Mouse (Mus musculus) gastrocnemius, adult 8-10 months (tissue): ENCODE results near the gene Celf2. TPM values are rescaled to one million over a fixed set of nuclear protein-coding genes. Genes with fewer than 3 reads are reported as not detected.
A peak's percentile ranks its signal among the peaks of the same experiment; 100 is the strongest.

Experiments used
- DNase-seq, 2 experiments: peaks; one replicate each; pipeline ENCODE4 v3.0.0; 2022; ENCODE audit warnings: low spot score in 2 of 2
- total RNA-seq, 4 experiments: library from RNA; stranded (reverse); gene quantifications; 2 replicates each; pipeline ENCODE4 v1.2.4; 2022

Celf2 gene
- total RNA-seq, 4 experiments from 2014 or later: 81.5 to 106 (median 88.0) TPM

DNA sequence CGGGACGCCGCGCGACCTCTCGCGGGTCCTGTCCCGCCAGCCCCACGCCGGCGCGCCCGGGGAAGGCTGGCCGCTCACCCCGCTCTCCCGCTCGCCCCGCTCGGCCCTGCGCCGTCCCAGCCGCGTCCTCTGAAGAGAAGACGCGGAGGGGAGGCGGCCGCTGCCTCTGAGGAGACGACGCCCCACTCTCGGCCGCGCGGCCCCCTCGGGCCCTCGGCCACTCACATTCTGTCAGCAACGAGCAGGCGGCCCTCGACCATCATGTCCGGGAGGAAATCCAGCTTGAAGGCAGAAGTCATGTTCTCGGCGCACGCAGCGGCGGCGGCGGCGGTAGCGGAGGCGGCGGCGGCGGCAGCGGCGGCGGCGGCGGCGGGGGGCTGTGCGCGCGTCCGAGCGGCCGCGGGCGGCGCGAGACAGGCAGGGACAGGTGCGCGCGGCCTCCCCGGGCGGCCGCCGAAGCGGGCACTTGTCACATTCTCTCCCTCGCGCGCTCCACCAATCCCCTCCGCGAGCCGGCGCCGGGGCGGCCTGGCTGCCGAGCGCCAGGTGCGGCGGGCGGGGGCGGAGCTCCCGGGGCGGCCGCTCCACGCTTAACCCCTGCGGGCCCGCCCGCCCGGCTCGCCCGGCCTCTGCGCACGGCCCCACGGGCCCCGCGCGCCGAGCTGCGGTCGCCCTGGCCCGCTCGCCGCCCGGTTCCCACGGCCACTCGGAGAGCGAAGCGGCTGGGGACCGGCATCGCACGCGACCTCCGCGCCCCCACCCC is 637.1 kb downstream of the Celf2 start:
- peak; percentile 66 to 83 for DNase-seq

DNA sequence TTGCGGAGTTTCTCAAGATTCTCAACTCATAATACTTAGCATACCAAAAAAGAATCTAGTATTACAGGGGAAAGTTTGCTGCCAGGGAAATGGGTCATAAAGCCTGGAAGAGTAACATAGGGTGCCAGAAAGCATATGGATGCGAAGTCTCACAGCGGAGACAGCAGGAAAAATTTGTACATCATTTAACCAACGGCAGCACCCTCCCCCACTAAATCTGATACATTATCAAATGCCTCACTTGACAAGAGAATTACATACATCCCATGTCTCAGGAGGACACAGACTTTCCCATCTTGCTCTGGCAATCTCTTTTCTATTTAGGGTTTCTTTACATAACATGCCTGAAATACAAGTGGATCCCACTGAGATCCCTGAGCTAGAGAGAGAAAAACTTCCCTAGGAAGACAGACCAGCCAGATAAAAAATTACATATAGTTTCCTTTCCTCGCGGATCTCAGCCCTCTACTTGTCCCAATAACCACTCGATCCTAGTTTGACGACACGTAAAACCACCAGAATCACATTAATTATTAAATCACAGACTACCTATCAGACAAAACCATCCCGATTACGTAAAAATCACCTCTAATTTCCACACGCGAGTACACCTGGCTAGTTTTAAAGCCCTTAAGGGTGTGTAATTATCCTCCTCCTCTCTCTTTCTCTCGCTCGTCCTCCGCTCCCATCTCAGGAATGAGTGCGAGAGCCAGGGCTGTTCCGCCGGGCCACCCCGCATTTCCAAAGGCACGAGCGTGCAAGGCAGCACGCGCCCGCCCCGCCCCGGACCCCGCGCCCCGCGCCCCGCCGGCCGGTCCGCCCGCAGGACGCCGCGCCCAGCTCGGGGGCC is 637.9 kb downstream of the Celf2 start:
- peak in 1 of 2 experiments; percentile 13 for DNase-seq

DNA sequence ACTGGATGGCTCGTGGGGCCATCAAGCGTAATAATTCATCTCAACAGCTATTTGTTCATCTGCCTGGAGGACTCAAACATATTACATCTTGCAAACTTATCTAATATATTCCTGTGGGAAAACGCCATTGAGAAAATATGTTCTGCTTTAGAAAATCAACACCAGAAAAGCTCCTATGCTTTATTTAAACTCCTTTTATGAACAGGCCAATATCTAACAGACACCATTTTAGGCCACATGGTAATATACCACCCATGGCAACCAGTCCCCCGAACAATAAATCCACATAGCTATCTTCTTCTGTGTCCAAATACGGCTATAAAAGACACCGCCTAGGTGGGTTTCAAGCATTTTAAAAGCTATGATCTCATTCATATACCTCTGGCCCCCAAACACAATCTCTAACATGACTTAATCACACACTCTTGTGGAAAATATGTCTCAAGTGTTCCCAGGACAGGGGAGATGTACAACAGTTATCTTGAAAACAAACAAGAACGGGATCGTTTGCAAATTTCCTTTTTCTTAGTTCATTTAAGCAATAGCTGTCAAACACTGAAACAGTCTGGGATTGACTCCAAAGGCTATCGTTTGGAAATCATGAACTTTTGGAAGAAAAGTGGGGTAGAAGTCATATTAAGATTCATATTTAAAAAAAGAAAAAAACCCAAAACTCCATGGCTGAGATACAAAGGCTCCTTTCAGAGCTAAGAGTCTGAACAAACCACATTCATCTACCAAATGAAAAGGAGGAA is 639.2 kb downstream of the Celf2 start:
- DNase-seq: no peak

DNA sequence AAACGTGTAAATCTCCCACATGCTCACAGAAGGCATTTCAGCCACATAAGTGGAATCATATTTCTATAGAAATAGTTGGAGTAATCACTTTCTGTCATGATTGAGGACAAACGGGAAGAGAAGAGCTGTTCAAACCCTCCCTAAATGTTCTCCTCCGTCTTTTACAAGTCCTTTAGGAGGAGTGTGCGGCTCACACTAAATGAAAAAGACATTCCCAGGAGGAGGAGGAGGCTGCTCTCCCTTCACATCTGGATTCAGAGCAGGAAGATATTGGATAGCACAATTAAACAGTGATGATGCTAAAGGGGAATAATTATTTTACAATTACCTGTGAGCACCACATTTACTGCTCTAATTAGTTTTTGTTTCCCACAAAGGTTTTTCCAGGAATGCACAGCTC is 642.1 kb downstream of the Celf2 start:
- no peak for DNase-seq

DNA sequence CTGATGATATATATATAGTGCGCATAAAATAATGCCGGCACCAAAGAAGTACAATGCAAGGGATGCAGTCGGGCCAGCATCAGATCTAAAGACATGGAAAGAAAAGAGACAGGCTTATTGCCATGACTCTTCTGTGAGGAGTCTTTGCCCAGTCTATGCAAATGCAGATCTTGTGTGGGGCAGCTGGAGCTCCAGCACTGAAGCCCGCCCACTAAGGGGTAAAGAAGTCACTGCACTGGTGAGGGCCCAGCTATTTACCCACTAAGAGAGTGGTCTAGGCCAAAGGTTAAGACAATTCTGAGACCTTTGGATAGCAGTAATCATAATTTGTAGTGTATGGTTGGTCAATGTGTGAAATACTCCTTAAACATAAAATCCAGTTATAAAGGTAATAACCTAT is 643.6 kb downstream of the Celf2 start:
- no peak for DNase-seq

DNA sequence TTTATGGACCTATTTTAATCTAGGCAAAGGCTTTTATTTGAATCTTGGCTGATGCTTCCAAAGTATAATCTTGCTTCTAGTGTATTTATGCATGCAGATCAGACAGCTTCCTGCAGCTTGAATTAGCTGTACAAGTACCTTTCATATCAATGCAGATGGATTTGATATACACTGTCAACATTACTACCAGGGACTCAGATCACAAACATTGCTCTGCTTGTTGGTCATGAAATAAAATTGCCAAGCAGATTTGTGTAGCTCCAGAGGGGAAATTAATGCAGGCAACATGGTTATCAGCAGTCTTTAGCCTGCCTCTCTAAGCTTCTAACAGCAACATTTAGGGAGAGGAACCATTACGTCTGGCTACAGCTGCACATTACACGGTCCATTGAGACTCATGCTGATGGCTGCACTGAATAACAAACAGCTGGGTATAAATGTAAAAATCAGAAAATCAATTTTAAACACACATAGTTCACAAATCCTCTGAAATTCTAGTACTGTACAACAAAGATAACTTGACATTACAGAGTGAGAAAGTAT is 659.2 kb downstream of the Celf2 start:
- no peak for DNase-seq

DNA sequence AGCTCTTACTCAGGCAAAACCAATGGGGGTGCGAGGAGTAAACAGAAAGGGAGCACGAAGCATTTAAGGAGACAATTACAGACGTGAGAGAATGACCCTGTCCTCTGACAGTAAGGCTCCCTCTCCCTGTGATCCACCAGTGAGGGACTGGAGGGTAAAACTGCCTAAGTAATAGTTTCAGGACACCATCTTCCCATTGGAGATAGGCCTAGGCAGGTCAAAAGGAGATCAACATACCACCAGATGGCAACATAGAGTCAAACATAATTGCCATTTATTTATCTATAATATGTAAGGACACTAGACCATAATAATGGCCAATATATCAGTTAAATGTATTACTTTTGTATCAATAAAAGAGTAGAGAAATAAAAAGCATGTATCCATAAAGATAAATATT is 660.0 kb downstream of the Celf2 start:
- no peak for DNase-seq

DNA sequence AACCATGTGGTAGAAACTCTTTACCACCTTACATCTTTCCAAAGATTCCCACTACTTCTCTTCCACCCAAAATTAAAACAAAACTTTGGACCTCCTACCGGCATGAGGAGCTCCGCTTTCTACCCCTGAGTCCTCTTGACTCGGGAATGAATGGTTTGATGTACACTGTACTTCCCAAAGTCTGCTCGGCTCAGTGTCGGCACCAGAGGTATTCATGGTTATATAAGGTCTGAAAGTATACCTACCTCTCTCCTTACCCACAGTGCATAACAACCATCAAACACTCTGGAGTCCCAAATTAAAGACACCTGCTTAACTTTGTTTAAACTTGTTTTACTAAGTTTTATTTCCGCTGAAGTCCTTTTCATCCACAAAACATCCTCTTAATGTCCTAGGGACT is 679.3 kb downstream of the Celf2 start:
- DNase-seq: no peak

DNA sequence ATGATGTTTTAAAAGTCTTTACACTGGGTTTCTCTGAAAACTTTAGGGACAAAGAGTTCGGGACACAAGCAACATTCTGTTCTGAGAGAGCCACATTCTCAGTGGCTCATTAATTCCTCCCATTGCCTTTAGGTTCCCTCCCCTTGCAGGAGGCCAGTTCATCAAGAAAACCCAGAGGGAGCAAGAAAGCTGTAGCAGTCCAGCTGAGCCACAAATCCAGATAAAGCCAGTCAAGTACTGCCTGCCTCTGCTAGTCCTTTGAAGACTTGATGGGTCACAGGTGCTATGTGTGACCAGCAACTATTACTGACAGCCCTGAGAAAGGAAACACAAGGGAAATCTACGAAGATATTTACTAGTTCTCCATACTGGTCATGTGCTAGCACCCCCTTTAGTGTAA is 681.8 kb downstream of the Celf2 start:
- no peak for DNase-seq

DNA sequence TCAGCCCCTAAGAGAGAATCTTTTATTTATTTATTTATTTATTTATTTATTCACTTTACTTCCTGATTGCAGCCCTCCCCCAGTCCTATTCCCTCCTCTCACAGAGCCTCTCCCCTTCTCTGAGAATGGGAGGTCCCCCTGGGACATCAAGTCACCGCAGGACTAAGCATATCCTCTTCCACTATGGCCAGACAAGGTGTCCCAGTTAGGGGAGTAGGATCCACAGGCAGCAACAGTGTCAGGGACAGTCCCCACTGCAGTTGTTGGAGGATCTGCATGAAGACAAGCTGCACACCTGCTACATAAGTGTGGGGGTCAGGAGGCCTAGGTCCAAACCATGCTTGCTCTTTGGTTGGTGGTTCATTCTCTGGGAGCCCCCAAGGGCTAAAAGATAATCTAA is 686.3 kb downstream of the Celf2 start:
- no peak for DNase-seq

DNA sequence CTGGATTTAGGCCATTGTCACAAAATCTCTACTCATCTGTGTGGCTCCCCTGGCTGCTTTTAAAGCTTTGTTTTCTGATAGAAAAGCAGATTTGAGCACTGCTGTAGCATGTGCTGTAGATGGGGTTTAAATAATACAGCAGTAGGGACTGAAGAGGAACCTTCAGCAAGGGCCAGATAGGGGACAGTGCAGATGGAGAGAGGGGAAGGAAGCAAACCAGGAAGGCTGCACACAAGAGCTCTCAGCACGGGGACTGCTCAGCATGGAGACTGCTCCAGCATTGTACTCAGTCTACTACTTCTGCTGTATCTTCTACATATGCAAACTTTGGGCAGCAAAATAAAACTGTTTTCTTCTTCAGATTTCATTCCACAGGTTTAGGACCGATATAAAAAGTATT is 687.8 kb downstream of the Celf2 start:
- no peak for DNase-seq

DNA sequence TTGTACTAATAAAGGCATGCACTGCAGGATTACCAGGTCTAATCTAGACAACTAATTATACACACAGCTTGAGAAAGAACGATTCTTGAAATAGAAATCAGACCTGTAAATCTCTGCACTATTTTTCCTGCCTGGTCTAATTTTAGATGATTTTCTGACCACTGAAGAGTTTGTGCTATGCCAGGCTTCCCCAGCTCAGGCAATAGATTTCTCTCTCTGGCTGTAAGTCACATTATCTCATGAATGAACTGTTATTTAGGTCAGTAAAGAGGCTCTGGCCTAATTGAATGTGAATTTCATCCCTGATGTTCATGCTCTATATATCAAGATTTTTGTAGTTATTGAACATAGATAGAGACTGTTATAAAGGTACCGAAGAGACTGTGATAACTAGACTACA is 694.1 kb downstream of the Celf2 start:
- DNase-seq: no peak

DNA sequence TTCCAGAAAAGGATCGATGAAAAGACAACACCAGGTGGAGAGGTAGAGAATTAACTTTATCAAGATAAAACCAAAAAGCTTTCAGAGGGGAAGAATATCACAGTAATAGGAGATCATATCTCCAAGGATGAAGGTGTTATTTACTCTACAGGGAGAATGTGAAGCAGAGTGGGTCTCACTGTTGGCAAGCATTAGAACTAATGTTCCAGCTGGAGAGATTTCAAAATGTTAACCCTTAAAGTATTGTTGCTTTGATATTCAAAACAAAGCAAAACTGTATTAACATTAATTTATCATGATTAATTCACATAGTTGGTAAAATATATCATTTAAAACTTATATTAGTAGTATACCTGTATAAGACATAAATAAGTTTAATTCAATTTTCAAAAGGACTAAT is 700.6 kb downstream of the Celf2 start:
- DNase-seq: no peak

DNA sequence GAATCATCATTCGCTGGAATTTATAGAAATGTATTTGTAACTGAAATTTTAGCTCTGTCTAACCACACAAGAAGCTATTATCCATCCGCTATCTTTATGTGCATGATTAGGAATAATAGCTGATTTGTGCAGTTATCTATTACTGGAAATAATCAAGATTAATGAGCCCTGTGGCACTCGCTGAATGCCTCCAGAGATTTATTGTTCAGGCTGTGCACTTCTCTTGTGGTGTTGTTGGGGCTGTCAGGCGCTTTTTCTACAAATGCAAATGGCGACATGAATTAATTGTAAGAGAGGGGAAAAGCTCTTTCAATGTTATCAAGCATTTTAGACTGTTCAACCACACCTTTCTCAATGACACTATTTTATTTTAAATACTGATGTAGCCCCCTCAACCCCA is 712.6 kb downstream of the Celf2 start:
- no peak for DNase-seq

DNA sequence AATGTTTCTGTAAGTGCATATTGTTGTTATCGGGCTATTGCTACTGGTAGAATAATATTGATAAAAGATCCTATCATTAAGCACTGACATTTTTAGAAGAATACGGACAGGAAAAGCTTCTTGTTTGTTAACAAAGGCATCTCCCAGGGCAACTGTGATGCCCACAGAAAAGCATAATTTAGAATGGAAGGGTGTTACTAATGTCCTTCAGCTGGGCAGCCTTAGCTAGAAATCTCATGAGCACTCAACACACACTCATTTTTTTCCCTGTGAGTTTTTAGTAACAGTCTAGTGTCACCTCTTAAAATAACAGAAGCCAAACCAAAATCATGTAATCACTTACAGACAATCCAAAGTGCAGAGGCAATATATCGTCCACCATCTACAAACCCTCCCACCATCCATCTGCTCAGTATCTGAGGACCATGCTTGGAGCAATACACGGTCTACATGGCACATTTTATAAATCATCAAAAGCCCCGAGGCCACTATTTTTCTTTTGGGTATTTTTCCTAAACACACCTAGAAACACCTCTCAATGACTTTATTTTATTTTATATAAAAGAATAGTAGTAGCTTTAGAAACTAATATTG is 713.3 kb downstream of the Celf2 start:
- no peak for DNase-seq

DNA sequence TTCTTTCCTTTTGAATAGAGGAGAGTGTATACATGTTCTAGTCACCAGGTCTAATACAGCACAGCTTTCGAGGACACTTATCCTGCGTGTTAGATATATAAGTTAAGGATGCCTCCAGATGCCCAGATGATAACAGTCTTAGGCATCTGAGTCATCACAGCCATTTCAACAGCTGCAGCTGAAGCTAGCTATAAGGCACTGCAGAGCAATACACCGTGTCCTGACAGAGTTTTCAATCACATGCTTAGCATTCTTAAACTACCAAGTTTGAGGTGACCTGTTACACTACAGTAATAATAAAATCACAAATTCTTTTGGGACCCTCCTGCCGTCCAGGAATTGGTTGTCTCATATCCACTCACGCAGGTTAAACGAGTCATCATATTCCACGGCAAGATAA is 714.5 kb downstream of the Celf2 start:
- no peak for DNase-seq

DNA sequence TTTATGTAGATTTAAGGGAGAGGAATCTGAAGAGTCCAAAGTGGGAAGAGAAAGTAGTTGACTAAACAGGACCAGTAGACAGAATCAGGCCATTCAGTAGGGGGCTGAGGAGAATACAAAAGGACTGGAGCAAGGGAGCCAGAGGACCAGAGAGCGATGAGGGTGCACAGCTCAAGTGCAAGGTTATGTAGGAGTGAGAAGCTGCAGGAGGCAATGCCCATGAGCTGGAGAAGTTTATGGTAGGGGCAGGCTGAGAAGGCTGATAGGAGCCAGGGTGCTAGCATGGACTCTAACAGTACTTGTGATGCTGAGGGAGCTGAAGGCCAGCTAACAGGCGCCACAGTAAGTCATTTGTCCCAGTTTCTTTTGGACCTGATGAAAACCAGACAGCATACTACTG is 718.5 kb downstream of the Celf2 start:
- DNase-seq: no peak

DNA sequence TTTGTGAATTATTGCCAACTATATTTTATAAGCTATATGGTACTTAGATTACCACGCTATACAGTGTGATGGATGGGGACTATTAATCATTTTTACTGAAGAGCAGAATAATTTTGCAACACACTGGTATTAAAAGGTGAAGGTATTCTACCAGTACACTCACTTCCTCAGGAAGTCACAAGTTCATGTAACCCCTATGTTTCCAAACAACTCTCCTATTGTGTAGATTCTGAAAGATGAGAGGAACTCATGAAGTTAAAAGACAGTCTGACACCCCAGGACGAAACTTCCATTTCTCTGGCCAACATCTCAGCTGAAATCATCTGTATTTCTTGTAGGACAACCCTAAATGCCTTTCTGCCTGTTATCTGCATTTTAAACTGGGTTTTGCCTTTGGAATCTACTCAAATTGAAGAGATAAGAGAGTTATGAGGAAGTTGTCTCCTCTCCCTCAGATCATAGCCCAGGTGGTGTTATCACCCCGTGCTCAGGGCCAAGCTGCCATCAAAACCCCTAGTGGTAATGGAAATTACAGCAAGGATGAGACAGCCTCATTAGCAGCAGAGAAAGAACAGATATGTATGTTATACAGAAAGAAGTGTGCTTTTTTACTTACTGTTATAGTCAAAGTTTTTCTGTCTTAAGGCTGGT is 722.7 kb downstream of the Celf2 start:
- no peak for DNase-seq

DNA sequence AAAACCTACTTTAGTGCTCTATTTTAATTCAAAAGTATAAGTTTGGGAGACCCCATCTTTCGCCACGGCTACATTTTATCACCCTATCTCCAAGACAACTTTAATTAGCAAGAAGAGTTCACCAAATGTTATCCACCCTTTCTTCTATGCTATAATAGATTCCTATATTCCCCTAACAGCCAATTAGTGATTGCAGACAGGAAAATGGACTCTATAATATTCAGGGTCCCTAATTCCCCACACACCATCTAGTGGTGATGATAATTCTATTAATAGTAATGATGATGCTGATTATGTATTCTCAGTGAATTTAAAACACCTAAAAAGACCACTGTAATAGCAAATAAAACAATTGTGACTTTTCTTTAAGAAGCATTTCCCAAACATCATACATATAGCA is 739.1 kb downstream of the Celf2 start:
- DNase-seq: no peak

DNA sequence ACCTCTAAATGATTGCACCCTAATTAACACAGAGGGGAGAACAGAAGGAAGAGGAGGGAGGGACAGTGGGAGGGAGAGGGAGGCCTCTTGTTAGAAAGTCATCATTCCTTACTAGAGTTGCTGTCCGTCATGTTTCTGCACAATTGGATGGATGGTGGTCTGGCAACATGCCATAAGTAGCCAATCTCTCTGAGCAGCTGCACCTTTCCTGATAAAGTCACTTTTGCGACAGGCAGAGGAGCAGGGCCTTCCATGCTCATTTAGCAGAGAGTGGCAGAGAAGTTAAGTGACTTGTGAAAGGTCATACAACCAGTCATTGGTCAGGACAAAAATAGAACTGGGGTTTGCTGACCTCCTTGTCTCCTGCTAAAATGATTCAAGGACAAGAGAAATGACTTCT is 747.0 kb downstream of the Celf2 start:
- no peak for DNase-seq

DNA sequence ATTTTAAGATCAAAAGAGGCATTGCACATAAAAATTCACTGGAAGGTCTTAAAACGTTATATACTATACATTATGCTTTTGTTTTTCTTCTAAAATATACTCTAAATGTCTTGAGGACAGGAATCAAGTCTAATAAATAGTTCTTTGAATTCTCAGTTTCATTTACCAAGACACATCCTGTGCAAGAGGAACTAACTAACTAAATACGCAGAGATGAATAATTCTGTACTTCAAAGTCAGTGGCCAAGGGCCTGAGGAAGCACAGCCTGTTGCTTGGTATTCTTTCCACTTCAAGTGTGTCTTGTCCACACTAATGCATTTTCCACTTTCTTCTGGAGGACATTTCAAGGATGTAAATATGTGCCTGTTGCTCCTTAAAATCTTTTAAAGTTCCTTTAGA is 766.2 kb downstream of the Celf2 start:
- no peak for DNase-seq
